ENCODE assay signal across 18 mouse cellular contexts in genomic region chr1:134995437-134995836, GRCm38 (mm10). TPM values are rescaled to one million over a fixed set of nuclear protein-coding genes. Genes with fewer than 3 reads are reported as not detected.
DNase-seq lines count a peak whose midpoint lies in the region; ATAC-seq lines count a peak whose summit lies in the region.
"Had no signal": no experiment of that assay in that cellular context is flagged by ENCODE, and none has a peak within 500 bp of the region (broad histone marks: within the 10 kb centered on the region; RNA-seq: fewer than 3 reads in every experiment).

No protein-coding gene starts in this region.

- peaks cover 4% of the 10 kb centered on the region; the same call in 1 of the 2 replicates for H3K27me3 ChIP-seq in embryonic facial prominence, embryonic 14.5 days (replicated peaks; ENCODE audit: control insufficient read depth, insufficient read depth, low read length)
- peaks cover 36% of the 10 kb centered on the region for H3K27me3 ChIP-seq in embryonic facial prominence, embryonic 10.5 days (replicated peaks; ENCODE audit: low read depth, poor library complexity, severe bottlenecking)
- no peaks in the 10 kb centered on the region for H3K27me3 ChIP-seq in hindbrain, embryonic 14.5 days (ENCODE audit: control insufficient read depth, insufficient read depth, low read length)
- H3K27me3 ChIP-seq in hindbrain, embryonic 11.5 days (ENCODE audit: control insufficient read depth, insufficient read depth, low read length): no peaks in the 10 kb centered on the region
- no peaks in the 10 kb centered on the region for H3K27me3 ChIP-seq in midbrain, embryonic 11.5 days (ENCODE audit: control insufficient read depth, insufficient read depth, low read length)
- peaks cover 7% of the 10 kb centered on the region; the same call in 1 of the 2 replicates for H3K27me3 ChIP-seq in midbrain, embryonic 13.5 days
- no peaks in the 10 kb centered on the region for H3K27me3 ChIP-seq in midbrain, embryonic 14.5 days (ENCODE audit: control insufficient read depth, insufficient read depth, low read length)

- 47% methylated on average over 4 of the region's 4 CpGs for WGBS in embryonic facial prominence, embryonic 14.5 days
- 76% methylated on average over 4 of the region's 4 CpGs for WGBS in embryonic facial prominence, embryonic 10.5 days
- 42% methylated on average over 4 of the region's 4 CpGs for WGBS in hindbrain, embryonic 14.5 days
- 60% methylated on average over 4 of the region's 4 CpGs for WGBS in hindbrain, embryonic 11.5 days
- 69% methylated on average over 4 of the region's 4 CpGs for WGBS in midbrain, embryonic 11.5 days
- WGBS in midbrain, embryonic 13.5 days: 49% methylated on average over 4 of the region's 4 CpGs
- WGBS in midbrain, embryonic 14.5 days: 40% methylated on average over 4 of the region's 4 CpGs

- no peak overlapping the region for H3K4me2 ChIP-seq in embryonic facial prominence, embryonic 14.5 days (ENCODE audit: low read depth, low read length)
- no peak overlapping the region for H3K4me2 ChIP-seq in hindbrain, embryonic 14.5 days (replicated peaks)
- no peak overlapping the region for H3K4me2 ChIP-seq in hindbrain, embryonic 11.5 days (replicated peaks; ENCODE audit: low read depth, low read length)
- H3K4me2 ChIP-seq in midbrain, embryonic 11.5 days: no peak overlapping the region
- H3K4me2 ChIP-seq in midbrain, embryonic 13.5 days (replicated peaks): no peak overlapping the region
- H3K4me2 ChIP-seq in midbrain, embryonic 14.5 days (ENCODE audit: low read length): no peak overlapping the region
- H3K4me2 ChIP-seq: neural tube, embryonic 15.5 days had no signal

- H3K9ac ChIP-seq in embryonic facial prominence, embryonic 14.5 days (ENCODE audit: low read depth, low read length): no peak overlapping the region
- no peak overlapping the region for H3K9ac ChIP-seq in hindbrain, embryonic 14.5 days
- no peak overlapping the region for H3K9ac ChIP-seq in hindbrain, embryonic 11.5 days (ENCODE audit: low read depth, low read length)
- no peak overlapping the region for H3K9ac ChIP-seq in midbrain, embryonic 11.5 days (ENCODE audit: low read length)
- no peak overlapping the region for H3K9ac ChIP-seq in midbrain, embryonic 13.5 days (replicated peaks)
- no peak overlapping the region for H3K9ac ChIP-seq in midbrain, embryonic 14.5 days (replicated peaks; ENCODE audit: low read length)
- H3K9ac ChIP-seq: neural tube, embryonic 15.5 days had no signal

- ATAC-seq in embryonic facial prominence, embryonic 14.5 days (ENCODE audit: low read depth): no peak
- 0 out of 2 replicates have a peak, but pooled peaks have one; percentile 37 for ATAC-seq in hindbrain, embryonic 14.5 days (ENCODE audit: low FRiP score)
- ATAC-seq in hindbrain, embryonic 11.5 days (ENCODE audit: low FRiP score): no peak
- ATAC-seq in midbrain, embryonic 11.5 days (ENCODE audit: low FRiP score): no peak
- ATAC-seq in midbrain, embryonic 13.5 days: no peak
- ATAC-seq in midbrain, embryonic 14.5 days (ENCODE audit: low FRiP score, low TSS enrichment): no peak

- H3K9me3 ChIP-seq in embryonic facial prominence, embryonic 14.5 days (ENCODE audit: control insufficient read depth, low read length): no peaks in the 10 kb centered on the region
- H3K9me3 ChIP-seq in embryonic facial prominence, embryonic 10.5 days: no peaks in the 10 kb centered on the region
- H3K9me3 ChIP-seq in hindbrain, embryonic 14.5 days (ENCODE audit: control insufficient read depth, low read length): no peaks in the 10 kb centered on the region
- no peaks in the 10 kb centered on the region for H3K9me3 ChIP-seq in hindbrain, embryonic 11.5 days (ENCODE audit: control insufficient read depth, low read length)
- no peaks in the 10 kb centered on the region for H3K9me3 ChIP-seq in midbrain, embryonic 11.5 days (ENCODE audit: control insufficient read depth, low read length)
- no peaks in the 10 kb centered on the region for H3K9me3 ChIP-seq in midbrain, embryonic 13.5 days
- H3K9me3 ChIP-seq in midbrain, embryonic 14.5 days (ENCODE audit: control insufficient read depth, low read length): no peaks in the 10 kb centered on the region
- H3K9me3 ChIP-seq: neural tube, embryonic 15.5 days had no signal

- H3K4me1 ChIP-seq in embryonic facial prominence, embryonic 14.5 days (ENCODE audit: control insufficient read depth, insufficient read depth, low read length): no peaks in the 10 kb centered on the region
- H3K4me1 ChIP-seq in embryonic facial prominence, embryonic 10.5 days: peaks cover 27% of the 10 kb centered on the region
- H3K4me1 ChIP-seq in hindbrain, embryonic 14.5 days (replicated peaks; ENCODE audit: control insufficient read depth, insufficient read depth, low read length): no peaks in the 10 kb centered on the region
- H3K4me1 ChIP-seq in hindbrain, embryonic 11.5 days (replicated peaks; ENCODE audit: control insufficient read depth, insufficient read depth, low read length): no peaks in the 10 kb centered on the region
- no peaks in the 10 kb centered on the region for H3K4me1 ChIP-seq in midbrain, embryonic 11.5 days (ENCODE audit: control insufficient read depth, insufficient read depth, low read length)
- H3K4me1 ChIP-seq in midbrain, embryonic 13.5 days (replicated peaks): peaks cover 6% of the 10 kb centered on the region
- 0 out of 2 replicates have a peak, but pooled peaks cover 2% of the 10 kb centered on the region for H3K4me1 ChIP-seq in midbrain, embryonic 14.5 days (ENCODE audit: control insufficient read depth, insufficient read depth, low read length)

- H3K4me3 ChIP-seq in embryonic facial prominence, embryonic 14.5 days (ENCODE audit: low read depth, low read length): no peak overlapping the region
- H3K4me3 ChIP-seq in embryonic facial prominence, embryonic 10.5 days: no peak overlapping the region
- no peak overlapping the region for H3K4me3 ChIP-seq in hindbrain, embryonic 14.5 days (replicated peaks; ENCODE audit: low read length)
- no peak overlapping the region for H3K4me3 ChIP-seq in hindbrain, embryonic 11.5 days (ENCODE audit: low read depth, low read length)
- H3K4me3 ChIP-seq in midbrain, embryonic 11.5 days (ENCODE audit: low read depth, low read length): no peak overlapping the region
- no peak overlapping the region for H3K4me3 ChIP-seq in midbrain, embryonic 13.5 days (replicated peaks)
- H3K4me3 ChIP-seq in midbrain, embryonic 14.5 days (replicated peaks; ENCODE audit: low read depth, low read length): no peak overlapping the region
- H3K4me3 ChIP-seq: heart, adult 2 months; myocyte; neural tube, embryonic 15.5 days had no signal

- no peaks in the 10 kb centered on the region for H3K36me3 ChIP-seq in embryonic facial prominence, embryonic 14.5 days (ENCODE audit: control insufficient read depth, insufficient read depth, low read length)
- no peaks in the 10 kb centered on the region for H3K36me3 ChIP-seq in embryonic facial prominence, embryonic 10.5 days (replicated peaks)
- no peaks in the 10 kb centered on the region for H3K36me3 ChIP-seq in hindbrain, embryonic 14.5 days (replicated peaks; ENCODE audit: control insufficient read depth, insufficient read depth)
- H3K36me3 ChIP-seq in hindbrain, embryonic 11.5 days (ENCODE audit: control insufficient read depth, insufficient read depth, low read length): no peaks in the 10 kb centered on the region
- no peaks in the 10 kb centered on the region for H3K36me3 ChIP-seq in midbrain, embryonic 11.5 days (ENCODE audit: control insufficient read depth, insufficient read depth, low read length)
- H3K36me3 ChIP-seq in midbrain, embryonic 13.5 days: no peaks in the 10 kb centered on the region
- H3K36me3 ChIP-seq in midbrain, embryonic 14.5 days (ENCODE audit: control insufficient read depth, insufficient read depth, low read length): no peaks in the 10 kb centered on the region
- H3K36me3 ChIP-seq: neural tube, embryonic 15.5 days had no signal

- no peak overlapping the region for H3K27ac ChIP-seq in embryonic facial prominence, embryonic 14.5 days (replicated peaks; ENCODE audit: low read depth, low read length)
- no peak overlapping the region for H3K27ac ChIP-seq in embryonic facial prominence, embryonic 10.5 days (replicated peaks)
- no peak overlapping the region for H3K27ac ChIP-seq in hindbrain, embryonic 14.5 days
- no peak overlapping the region for H3K27ac ChIP-seq in hindbrain, embryonic 11.5 days (ENCODE audit: low read depth, low read length)
- no peak overlapping the region for H3K27ac ChIP-seq in midbrain, embryonic 11.5 days (ENCODE audit: low read depth, low read length)
- H3K27ac ChIP-seq in midbrain, embryonic 13.5 days: no peak overlapping the region
- H3K27ac ChIP-seq in midbrain, embryonic 14.5 days (replicated peaks; ENCODE audit: low read depth, low read length): 0 out of 2 replicates have a peak overlapping the region, but pooled peaks have one; percentile 20
- H3K27ac ChIP-seq: heart, adult 2 months; kidney, postnatal 0 days; macrophage; neural tube, embryonic 15.5 days had no signal

- DNase-seq in embryonic facial prominence, embryonic 14.5 days (ENCODE audit: low spot score): peak; percentile 35
- DNase-seq in embryonic facial prominence, embryonic 10.5 days (ENCODE audit: low spot score): no peak
- no peak for DNase-seq in hindbrain, embryonic 14.5 days (ENCODE audit: low spot score)
- DNase-seq in hindbrain, embryonic 11.5 days (ENCODE audit: low spot score): no peak
- peak; percentile 66 for DNase-seq in midbrain, embryonic 11.5 days (ENCODE audit: low spot score, missing footprints)
- peak; percentile 46 for DNase-seq in midbrain, embryonic 14.5 days
- DNase-seq in layer of hippocampus, postnatal 14 days (ENCODE audit: low spot score in 2 of 2): no peak
- DNase-seq: adrenal gland, postnatal 25 days; cerebellum, adult 11 months; gastrocnemius, postnatal 36 days; heart, adult 2 months; layer of hippocampus, adult 9-11 months; right cerebral cortex, postnatal 25 days had no signal

RNA-seq across cellular contexts. Expression of gene Ube2t, which starts 33.1 kb away (rescaled TPM):
- 23.0 and 24.8 TPM in 2 replicates for polyA plus RNA-seq in embryonic facial prominence, embryonic 14.5 days (2014; fragmentation: Nextera tagmentation; extraction: Ambion mirVana)
- 52.2 and 55.5 TPM in 2 replicates for polyA plus RNA-seq in embryonic facial prominence, embryonic 10.5 days (2016; fragmentation: Nextera tagmentation; extraction: Ambion mirVana)
- 11.6 and 11.8 TPM in 2 replicates for polyA plus RNA-seq in hindbrain, embryonic 14.5 days (2014; fragmentation: Nextera tagmentation; extraction: Ambion mirVana)
- polyA plus RNA-seq in hindbrain, embryonic 11.5 days (2014; fragmentation: Nextera tagmentation; extraction: Ambion mirVana): 40.3 and 40.9 TPM in 2 replicates
- 48.2 and 54.0 TPM in 2 replicates for polyA plus RNA-seq in midbrain, embryonic 11.5 days (2014; fragmentation: Nextera tagmentation; extraction: Ambion mirVana)
- polyA plus RNA-seq in midbrain, embryonic 13.5 days (2015; fragmentation: Nextera tagmentation; extraction: Ambion mirVana): 21.6 and 21.8 TPM in 2 replicates
- polyA plus RNA-seq in midbrain, embryonic 14.5 days (2014; fragmentation: Nextera tagmentation; extraction: Ambion mirVana): 9.0 and 11.7 TPM in 2 replicates
- 1 to 10 TPM; 2.1 to 2.4 TPM for total RNA-seq in layer of hippocampus, postnatal 14 days (2021)

RNA-seq across cellular contexts. Expression of gene Ppp1r12b, which starts 39.7 kb away (rescaled TPM):
- polyA plus RNA-seq in embryonic facial prominence, embryonic 14.5 days (2014; fragmentation: Nextera tagmentation; extraction: Ambion mirVana): 9.4 and 11.8 TPM in 2 replicates
- 5.0 and 5.8 TPM in 2 replicates for polyA plus RNA-seq in embryonic facial prominence, embryonic 10.5 days (2016; fragmentation: Nextera tagmentation; extraction: Ambion mirVana)
- polyA plus RNA-seq in hindbrain, embryonic 14.5 days (2014; fragmentation: Nextera tagmentation; extraction: Ambion mirVana): 16.7 and 17.2 TPM in 2 replicates
- polyA plus RNA-seq in hindbrain, embryonic 11.5 days (2014; fragmentation: Nextera tagmentation; extraction: Ambion mirVana): 6.8 and 10.8 TPM in 2 replicates
- polyA plus RNA-seq in midbrain, embryonic 11.5 days (2014; fragmentation: Nextera tagmentation; extraction: Ambion mirVana): 7.5 and 9.2 TPM in 2 replicates
- 10.8 and 13.3 TPM in 2 replicates for polyA plus RNA-seq in midbrain, embryonic 13.5 days (2015; fragmentation: Nextera tagmentation; extraction: Ambion mirVana)
- polyA plus RNA-seq in midbrain, embryonic 14.5 days (2014; fragmentation: Nextera tagmentation; extraction: Ambion mirVana): 10.5 and 14.5 TPM in 2 replicates
- total RNA-seq in layer of hippocampus, postnatal 14 days (2021): 10 to 100 TPM; 67.8 to 74.7 TPM

Comparison
In these comparisons a context has a peak if more than half of its experiments do, and no peak if none do; other contexts are left out.
1. DNase-seq: peak in embryonic facial prominence, embryonic 14.5 days (single experiment), midbrain, embryonic 11.5 days (single experiment) and midbrain, embryonic 14.5 days (single experiment); none in embryonic facial prominence, embryonic 10.5 days (single experiment), hindbrain, embryonic 14.5 days (single experiment), hindbrain, embryonic 11.5 days (single experiment) and layer of hippocampus, postnatal 14 days (0 of 2).